Mouse (Mus musculus): ENCODE measurements around the gene Ndufs2. TPM values are rescaled to one million over a fixed set of nuclear protein-coding genes. Genes with fewer than 3 reads are reported as not detected.

Gene Ndufs2
- polyA plus RNA-seq (2014; fragmentation: Illumina TruSeq; extraction: RNeasy Lipid Tissue Mini Kit (QIAGEN cat#74804); ENCODE audit: low read depth, low replicate concordance): 74.6 TPM

GRCm38 (mm10) chr1:171250680-171251593 is at the start of gene Ndufs2:
TSS of gene Ndufs2 (minus strand) at chr1:171251388.

GRCm38 (mm10) chr1:171294298-171295062 is 43.3 kb upstream of the Ndufs2 start, which contains the start of gene Ufc1:
TSS of gene Ufc1 (minus strand) at chr1:171295024.

GRCm38 (mm10) chr1:171287136-171288081 is 36.2 kb upstream of the Ndufs2 start, which contains the start of gene Usp21:
TSS of gene Usp21 (minus strand) at chr1:171287991.

GRCm38 (mm10) chr1:171280916-171281527 is 29.8 kb upstream of the Ndufs2 start, which contains the start of gene Ppox:
TSS of gene Ppox (minus strand) at chr1:171281186.

GRCm38 (mm10) chr1:171269848-171270572 is 18.8 kb upstream of the Ndufs2 start, which contains the start of gene B4galt3:
TSS of gene B4galt3 (plus strand) at chr1:171270328.

GRCm38 (mm10) chr1:171249913-171250600 is 1.1 kb downstream of the Ndufs2 start, which contains the start of gene Adamts4:
TSS of gene Adamts4 (plus strand) at chr1:171250421.

GRCm38 (mm10) chr1:171234126-171234525 is 17.1 kb downstream of the Ndufs2 start, which contains the start of gene Fcer1g:
TSS of gene Fcer1g (minus strand) at chr1:171234365.

GRCm38 (mm10) chr1:171224857-171225256 is 26.3 kb downstream of the Ndufs2 start, which contains the start of gene Apoa2:
TSS of gene Apoa2 (plus strand) at chr1:171225054.

GRCm38 (mm10) chr1:171222238-171223155 is 28.7 kb downstream of the Ndufs2 start, which contains the start of gene Tomm40l:
TSS of gene Tomm40l (minus strand) at chr1:171222514.

GRCm38 (mm10) chr1:171213801-171214496 is 37.2 kb downstream of the Ndufs2 start, which contains the start of gene Nr1i3:
TSS of gene Nr1i3 (plus strand) at chr1:171213970.

GRCm38 (mm10) chr1:171195887-171196397 is 55.2 kb downstream of the Ndufs2 start, which contains the start of gene Pcp4l1:
TSS of gene Pcp4l1 (minus strand) at chr1:171196268.

Other genes with a start within 250 kb of the Ndufs2 start
- gene Fcgr4, start 232.5 kb downstream of the Ndufs2 start, polyA plus RNA-seq (2014; fragmentation: Illumina TruSeq; extraction: RNeasy Lipid Tissue Mini Kit (QIAGEN cat#74804); ENCODE audit: low read depth, low replicate concordance): 6.3 TPM
- gene Fcgr3, start 186.5 kb downstream of the Ndufs2 start, polyA plus RNA-seq (2014; fragmentation: Illumina TruSeq; extraction: RNeasy Lipid Tissue Mini Kit (QIAGEN cat#74804); ENCODE audit: low read depth, low replicate concordance): 5.2 TPM
- 1.9 TPM for gene Cfap126, start 137.5 kb downstream of the Ndufs2 start, polyA plus RNA-seq (2014; fragmentation: Illumina TruSeq; extraction: RNeasy Lipid Tissue Mini Kit (QIAGEN cat#74804); ENCODE audit: low read depth, low replicate concordance)
- gene Sdhc, start 100.8 kb downstream of the Ndufs2 start, polyA plus RNA-seq (2014; fragmentation: Illumina TruSeq; extraction: RNeasy Lipid Tissue Mini Kit (QIAGEN cat#74804); ENCODE audit: low read depth, low replicate concordance): 115 TPM
- gene Mpz, start 100.7 kb downstream of the Ndufs2 start, polyA plus RNA-seq (2014; fragmentation: Illumina TruSeq; extraction: RNeasy Lipid Tissue Mini Kit (QIAGEN cat#74804); ENCODE audit: low read depth, low replicate concordance): not detected
- gene Pcp4l1, start 55.1 kb downstream of the Ndufs2 start, polyA plus RNA-seq (2014; fragmentation: Illumina TruSeq; extraction: RNeasy Lipid Tissue Mini Kit (QIAGEN cat#74804); ENCODE audit: low read depth, low replicate concordance): 14.7 TPM
- 117 TPM for gene Nr1i3, start 37.4 kb downstream of the Ndufs2 start, polyA plus RNA-seq (2014; fragmentation: Illumina TruSeq; extraction: RNeasy Lipid Tissue Mini Kit (QIAGEN cat#74804); ENCODE audit: low read depth, low replicate concordance)
- gene Tomm40l, start 28.9 kb downstream of the Ndufs2 start, polyA plus RNA-seq (2014; fragmentation: Illumina TruSeq; extraction: RNeasy Lipid Tissue Mini Kit (QIAGEN cat#74804); ENCODE audit: low read depth, low replicate concordance): 1.2 TPM
- 7,804 TPM for gene Apoa2, start 26.3 kb downstream of the Ndufs2 start, polyA plus RNA-seq (2014; fragmentation: Illumina TruSeq; extraction: RNeasy Lipid Tissue Mini Kit (QIAGEN cat#74804); ENCODE audit: low read depth, low replicate concordance)
- gene Fcer1g, start 17.0 kb downstream of the Ndufs2 start, polyA plus RNA-seq (2014; fragmentation: Illumina TruSeq; extraction: RNeasy Lipid Tissue Mini Kit (QIAGEN cat#74804); ENCODE audit: low read depth, low replicate concordance): 20.2 TPM
- gene Adamts4, start 967 bp downstream of the Ndufs2 start, polyA plus RNA-seq (2014; fragmentation: Illumina TruSeq; extraction: RNeasy Lipid Tissue Mini Kit (QIAGEN cat#74804); ENCODE audit: low read depth, low replicate concordance): not detected
- 3.7 TPM for gene B4galt3, start 18.9 kb upstream of the Ndufs2 start, polyA plus RNA-seq (2014; fragmentation: Illumina TruSeq; extraction: RNeasy Lipid Tissue Mini Kit (QIAGEN cat#74804); ENCODE audit: low read depth, low replicate concordance)
- 6.1 TPM for gene Ppox, start 29.8 kb upstream of the Ndufs2 start, polyA plus RNA-seq (2014; fragmentation: Illumina TruSeq; extraction: RNeasy Lipid Tissue Mini Kit (QIAGEN cat#74804); ENCODE audit: low read depth, low replicate concordance)
- gene Usp21, start 36.6 kb upstream of the Ndufs2 start, polyA plus RNA-seq (2014; fragmentation: Illumina TruSeq; extraction: RNeasy Lipid Tissue Mini Kit (QIAGEN cat#74804); ENCODE audit: low read depth, low replicate concordance): 10.9 TPM
- 85.2 TPM for gene Ufc1, start 43.6 kb upstream of the Ndufs2 start, polyA plus RNA-seq (2014; fragmentation: Illumina TruSeq; extraction: RNeasy Lipid Tissue Mini Kit (QIAGEN cat#74804); ENCODE audit: low read depth, low replicate concordance)
- 7.6 TPM for gene Dedd, start 77.8 kb upstream of the Ndufs2 start, polyA plus RNA-seq (2014; fragmentation: Illumina TruSeq; extraction: RNeasy Lipid Tissue Mini Kit (QIAGEN cat#74804); ENCODE audit: low read depth, low replicate concordance)
- gene Nit1, start 94.3 kb upstream of the Ndufs2 start, polyA plus RNA-seq (2014; fragmentation: Illumina TruSeq; extraction: RNeasy Lipid Tissue Mini Kit (QIAGEN cat#74804); ENCODE audit: low read depth, low replicate concordance): 61.0 TPM
- 29.2 TPM for gene Pfdn2, start 94.3 kb upstream of the Ndufs2 start, polyA plus RNA-seq (2014; fragmentation: Illumina TruSeq; extraction: RNeasy Lipid Tissue Mini Kit (QIAGEN cat#74804); ENCODE audit: low read depth, low replicate concordance)
- not detected for gene Klhdc9, start 109.4 kb upstream of the Ndufs2 start, polyA plus RNA-seq (2014; fragmentation: Illumina TruSeq; extraction: RNeasy Lipid Tissue Mini Kit (QIAGEN cat#74804); ENCODE audit: low read depth, low replicate concordance)
- gene Nectin4, start 118.7 kb upstream of the Ndufs2 start, polyA plus RNA-seq (2014; fragmentation: Illumina TruSeq; extraction: RNeasy Lipid Tissue Mini Kit (QIAGEN cat#74804); ENCODE audit: low read depth, low replicate concordance): not detected
- gene Arhgap30, start 137.6 kb upstream of the Ndufs2 start, polyA plus RNA-seq (2014; fragmentation: Illumina TruSeq; extraction: RNeasy Lipid Tissue Mini Kit (QIAGEN cat#74804); ENCODE audit: low read depth, low replicate concordance): 1.6 TPM
- gene Usf1, start 159.9 kb upstream of the Ndufs2 start, polyA plus RNA-seq (2014; fragmentation: Illumina TruSeq; extraction: RNeasy Lipid Tissue Mini Kit (QIAGEN cat#74804); ENCODE audit: low read depth, low replicate concordance): 2.3 TPM
- gene Tstd1, start 167.5 kb upstream of the Ndufs2 start, polyA plus RNA-seq (2014; fragmentation: Illumina TruSeq; extraction: RNeasy Lipid Tissue Mini Kit (QIAGEN cat#74804); ENCODE audit: low read depth, low replicate concordance): 10.0 TPM
- 33.1 TPM for gene F11r, start 186.1 kb upstream of the Ndufs2 start, polyA plus RNA-seq (2014; fragmentation: Illumina TruSeq; extraction: RNeasy Lipid Tissue Mini Kit (QIAGEN cat#74804); ENCODE audit: low read depth, low replicate concordance)

Data from liver, adult 10 weeks (tissue).